Mouse (Mus musculus): ENCODE results near the gene Nfasc.

DNA sequence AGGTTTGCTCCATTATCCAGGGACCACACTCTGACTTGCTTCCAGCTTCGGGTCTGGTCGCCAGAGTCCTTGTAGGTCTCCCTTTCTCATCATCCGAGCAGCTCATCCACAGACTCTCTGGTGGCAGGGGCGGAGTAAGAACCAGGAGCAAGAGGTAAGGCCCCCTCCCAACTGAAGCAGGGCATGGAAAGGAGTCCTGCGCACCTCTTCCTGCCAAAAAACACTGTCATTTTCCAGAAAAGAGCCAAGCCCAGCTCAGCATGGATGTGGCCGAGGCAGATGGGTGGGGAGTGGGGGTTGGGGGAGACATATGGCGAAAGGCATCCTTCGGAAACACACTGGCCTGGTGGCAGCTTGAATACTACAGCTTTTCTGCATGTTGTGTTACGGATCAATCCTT, 172.1 kb downstream of the Nfasc start:
- no peak for TF ChIP-seq CTCF (IDR thresholded peaks at IDR 0.05; ENCODE audit: control insufficient read depth, insufficient read depth, low read length)
- TF ChIP-seq POLR2A (IDR thresholded peaks at IDR 0.05; ENCODE audit: borderline replicate concordance, control insufficient read depth, low read depth, low read length), result no peak
